Mouse (Mus musculus) G1E (cell line): ENCODE measurements around the gene Cd24a. TPM values are rescaled to one million over a fixed set of nuclear protein-coding genes. Genes with fewer than 3 reads are reported as not detected.
A peak's percentile ranks its signal among the peaks of the same experiment; 100 is the strongest.

Experiments used
- ATAC-seq: 2 replicates; pipeline ENCODE4 v1.8.0; 2016; ENCODE audit warnings: mild to moderate bottlenecking; ENCODE audit not compliant: insufficient number of reproducible peaks, poor library complexity, low FRiP score, severe bottlenecking; ENCODE audit errors: extremely low read depth
- DNase-seq: peaks from one replicate; pipeline ENCODE4 v3.0.0; 2012; ENCODE audit warnings: low spot score
- H3K27me3 ChIP-seq: 2 replicates; pipeline ENCODE4 v1.6.1; 2012; ENCODE audit warnings: mild to moderate bottlenecking, low read length, inconsistent platforms; ENCODE audit not compliant: insufficient read depth
- H3K36me3 ChIP-seq: replicated peaks from 2 replicates; pipeline ENCODE3; 2012; ENCODE audit warnings: mild to moderate bottlenecking, inconsistent platforms
- H3K4me1 ChIP-seq: 2 replicates; pipeline ENCODE4 v1.6.1; 2012; ENCODE audit warnings: low read depth, low read length, inconsistent platforms, mixed read lengths; ENCODE audit not compliant: insufficient read depth
- H3K4me3 ChIP-seq: 2 replicates; pipeline ENCODE4 v1.5.1; 2012; ENCODE audit warnings: low read depth, mild to moderate bottlenecking, inconsistent platforms, low read length, moderate library complexity, mixed read lengths
- H3K9me3 ChIP-seq: replicated peaks from 2 replicates; pipeline ENCODE4 v1.6.1; 2012; ENCODE audit warnings: inconsistent platforms
- CTCF ChIP-seq: IDR thresholded peaks from 2 replicates; pipeline ENCODE4 v1.5.1; 2012; ENCODE audit warnings: low read depth, low read length, inconsistent platforms, mixed read lengths
- GATA1 ChIP-seq: IDR thresholded peaks from 2 replicates; pipeline ENCODE4 v1.6.1; 2012; ENCODE audit warnings: borderline replicate concordance, low read length, inconsistent platforms, mixed read lengths
- GATA2 ChIP-seq: IDR thresholded peaks from 2 replicates; pipeline ENCODE4 v1.6.1; 2012; ENCODE audit warnings: low read depth, low read length, inconsistent platforms, borderline replicate concordance
- POLR2AphosphoS5 ChIP-seq: IDR thresholded peaks from 2 replicates; pipeline ENCODE4 v1.6.1; 2012; ENCODE audit warnings: low read depth, low read length, inconsistent platforms; ENCODE audit not compliant: insufficient replicate concordance
- TAL1 ChIP-seq: conservative IDR thresholded peaks from 2 replicates; pipeline ENCODE4 v1.6.1; 2012; ENCODE audit warnings: low read depth, low read length, inconsistent platforms, mixed read lengths
- polyA plus RNA-seq: library from polyadenylated mRNA; stranded (reverse); fragments of >175 nt; gene quantifications from 2 replicates; pipeline ENCODE4 v1.2.3, GENCODE M21; 2012
- total RNA-seq, 2 experiments: library from RNA; stranded (forward) in 1 of 2; stranded (reverse) in 1 of 2; fragments of 200-1000 nt in 1 of 2; fragments of >200 nt in 1 of 2; fragmentation: Nextera tagmentation in 1 of 2; gene quantifications; 2 replicates each; pipeline ENCODE4 v1.2.3; 2014 to 2017

The Cd24a gene
- total and polyA plus RNA-seq, 3 experiments, result 260 to 1,184 (median 1,162) TPM

GRCm38 (mm10) chr10:43629857-43630256, 51.8 kb downstream of the Cd24a start:
- ATAC-seq, result no peak
- TF ChIP-seq TAL1, result no peak
- no peak for TF ChIP-seq GATA1
- no peak for TF ChIP-seq GATA2
- no peak for TF ChIP-seq POLR2AphosphoS5
- TF ChIP-seq CTCF, result no peak
- Histone ChIP-seq H3K36me3 (no peaks in the 10 kb centered on the region), H3K4me3 (no peak overlapping the region), H3K27me3 (no peaks in the 10 kb centered on the region), H3K9me3 (peaks cover 8% of the 10 kb centered on the region), H3K4me1 (peaks cover 23% of the 10 kb centered on the region; the same call in 1 of the 2 replicates)
- no peak for DNase-seq

- Histone ChIP-seq H3K4me1 (peaks cover 23% of the 10 kb centered on the region; the same call in 1 of the 2 replicates), H3K27me3 (no peaks in the 10 kb centered on the region), H3K4me3 (no peak overlapping the region), H3K36me3 (no peaks in the 10 kb centered on the region), H3K9me3 (peaks cover 8% of the 10 kb centered on the region)
- TF ChIP-seq POLR2AphosphoS5 (no peak), GATA2 (no peak), GATA1 (no peak), CTCF (no peak), TAL1 (peak; percentile 54)
- ATAC-seq (0 out of 2 replicates have a peak, but pooled peaks have one; percentile 28), DNase-seq (no peak)
These were observed 52.5 kb downstream of the Cd24a start for GRCm38 (mm10) chr10:43630634-43631033.

- DNase-seq (no peak), ATAC-seq (no peak)
- Histone ChIP-seq H3K4me1 (peaks cover 23% of the 10 kb centered on the region; the same call in 1 of the 2 replicates), H3K9me3 (peaks cover 8% of the 10 kb centered on the region), H3K27me3 (no peaks in the 10 kb centered on the region), H3K4me3 (no peak overlapping the region), H3K36me3 (no peaks in the 10 kb centered on the region)
- TF ChIP-seq POLR2AphosphoS5 (no peak), TAL1 (no peak), CTCF (no peak), GATA2 (no peak), GATA1 (no peak)
These were observed 53.0 kb downstream of the Cd24a start for GRCm38 (mm10) chr10:43631049-43631448.

GRCm38 (mm10) chr10:43631639-43632354, 53.7 kb downstream of the Cd24a start:
- peaks cover 23% of the 10 kb centered on the region; the same call in 1 of the 2 replicates for H3K4me1 ChIP-seq
- no peak overlapping the region for H3K4me3 ChIP-seq
- no peaks in the 10 kb centered on the region for H3K36me3 ChIP-seq
- ATAC-seq (no peak), DNase-seq (no peak)
- H3K27me3 ChIP-seq, result no peaks in the 10 kb centered on the region
- H3K9me3 ChIP-seq, result peaks cover 5% of the 10 kb centered on the region
- TF ChIP-seq TAL1, result no peak
- no peak for TF ChIP-seq CTCF
- no peak for TF ChIP-seq GATA2
- TF ChIP-seq POLR2AphosphoS5, result no peak
- TF ChIP-seq GATA1, result no peak

- Histone ChIP-seq H3K36me3 (no peaks in the 10 kb centered on the region), H3K4me3 (no peak overlapping the region), H3K4me1 (peaks cover 27% of the 10 kb centered on the region), H3K27me3 (no peaks in the 10 kb centered on the region), H3K9me3 (0 out of 2 replicates have a peak, but pooled peaks cover 2% of the 10 kb centered on the region)
- DNase-seq (no peak), ATAC-seq (peak; percentile 28; the same call in 1 of the 2 replicates)
- no peak for TF ChIP-seq POLR2AphosphoS5
- no peak for TF ChIP-seq CTCF
- TF ChIP-seq GATA2, result no peak
- peak; percentile 37; the same call in 1 of the 2 replicates for TF ChIP-seq TAL1
- no peak for TF ChIP-seq GATA1
These were observed 55.0 kb downstream of the Cd24a start for GRCm38 (mm10) chr10:43633117-43633516.

Other genes with a start within 250 kb of the Cd24a start
- gene Bend3, start 99.5 kb upstream of the Cd24a start, total RNA-seq (2014; fragmentation: Nextera tagmentation), result 13.3 and 13.8 TPM in 2 replicates
- gene Bend3, start 99.5 kb upstream of the Cd24a start, total RNA-seq (2017), result 4.1 and 4.8 TPM in 2 replicates
- 7.2 and 7.6 TPM in 2 replicates for gene Bend3, start 99.5 kb upstream of the Cd24a start, polyA plus RNA-seq
- 2.9 and 3.4 TPM in 2 replicates for gene Gm9803, start 54.2 kb upstream of the Cd24a start, total RNA-seq (2014; fragmentation: Nextera tagmentation)
- gene Gm9803, start 54.2 kb upstream of the Cd24a start, total RNA-seq (2017), result 6.9 and 13.6 TPM in 2 replicates
- gene Gm9803, start 54.2 kb upstream of the Cd24a start, polyA plus RNA-seq, result 33.3 and 49.6 TPM in 2 replicates
- 13.5 and 24.2 TPM in 2 replicates for gene 1700021F05Rik, start 37.3 kb upstream of the Cd24a start, total RNA-seq (2014; fragmentation: Nextera tagmentation)
- 22.9 and 31.1 TPM in 2 replicates for gene 1700021F05Rik, start 37.3 kb upstream of the Cd24a start, total RNA-seq (2017)
- 6.4 and 8.6 TPM in 2 replicates for gene 1700021F05Rik, start 37.3 kb upstream of the Cd24a start, polyA plus RNA-seq